Mouse (Mus musculus) olfactory bulb, adult 2 months (tissue): ENCODE measurements at regions not wholly inside any gene's neighbourhood (a gene's known extent, or its start where the extent isn't known, plus 50 kb on each side); places are given as distances from the start of the nearest gene placed in this dataset.

ENCODE experiments used
- CTCF ChIP-seq: fragments of 200-500 bp; IDR thresholded peaks from 2 replicates; pipeline ENCODE4 v1.5.1; 2012; ENCODE audit warnings: low read depth, mild to moderate bottlenecking, low read length, moderate library complexity; ENCODE audit not compliant: insufficient read depth
- POLR2A ChIP-seq: fragments of 200-500 bp; IDR thresholded peaks from 2 replicates; pipeline ENCODE4 v1.6.1; 2012; ENCODE audit warnings: mild to moderate bottlenecking, low read depth, low read length, moderate library complexity; ENCODE audit not compliant: insufficient read depth

GRCm38 (mm10) chr11:94870341-94870740 lies 65.7 kb upstream of the Col1a1 start:
- TF ChIP-seq CTCF (no peak), POLR2A (no peak)
